Mouse (Mus musculus) right cerebral cortex, postnatal 36 days (tissue): ENCODE measurements around the gene Osbpl3.

Experiments used
- DNase-seq, 2 experiments: peaks; one replicate each; pipeline ENCODE4 v3.0.0; 2022; ENCODE audit warnings: low spot score in 2 of 2, mixed read lengths in 1 of 2

Gene Osbpl3

GRCm38 (mm10) chr6:50372516-50373424 lies 83.2 kb downstream of the Osbpl3 start:
- no peak for DNase-seq

GRCm38 (mm10) chr6:50371501-50372086 lies 84.4 kb downstream of the Osbpl3 start:
- no peak for DNase-seq

GRCm38 (mm10) chr6:50368502-50369292 lies 87.3 kb downstream of the Osbpl3 start:
- DNase-seq: no peak

GRCm38 (mm10) chr6:50367836-50368235 lies 88.2 kb downstream of the Osbpl3 start:
- no peak for DNase-seq

GRCm38 (mm10) chr6:50366724-50367123 lies 89.3 kb downstream of the Osbpl3 start:
- DNase-seq: peak; percentile 51 to 83

- no peak for DNase-seq
Measured at GRCm38 (mm10) chr6:50366319-50366718, 89.7 kb downstream of the Osbpl3 start.

GRCm38 (mm10) chr6:50364364-50364763 lies 91.6 kb downstream of the Osbpl3 start:
- DNase-seq: no peak

- no peak for DNase-seq
Measured at GRCm38 (mm10) chr6:50363385-50363784, 92.6 kb downstream of the Osbpl3 start.

- no peak for DNase-seq
Measured at GRCm38 (mm10) chr6:50362704-50363261, 93.2 kb downstream of the Osbpl3 start.

GRCm38 (mm10) chr6:50362196-50362595 lies 93.8 kb downstream of the Osbpl3 start:
- DNase-seq: no peak

GRCm38 (mm10) chr6:50358104-50358679 lies 97.8 kb downstream of the Osbpl3 start:
- peak; percentile 60 to 75 for DNase-seq

- no peak for DNase-seq
Measured at GRCm38 (mm10) chr6:50354688-50355660, 101.0 kb downstream of the Osbpl3 start.

GRCm38 (mm10) chr6:50352812-50353211 lies 103.2 kb downstream of the Osbpl3 start:
- no peak for DNase-seq

- no peak for DNase-seq
Measured at GRCm38 (mm10) chr6:50350911-50351310, 105.1 kb downstream of the Osbpl3 start.

- DNase-seq: no peak
Measured at GRCm38 (mm10) chr6:50348619-50349018, 107.4 kb downstream of the Osbpl3 start.

GRCm38 (mm10) chr6:50346204-50346603 lies 109.8 kb downstream of the Osbpl3 start:
- no peak for DNase-seq

- DNase-seq: no peak
Measured at GRCm38 (mm10) chr6:50340226-50340906, 115.6 kb downstream of the Osbpl3 start.

GRCm38 (mm10) chr6:50337431-50337830 lies 118.6 kb downstream of the Osbpl3 start:
- no peak for DNase-seq

GRCm38 (mm10) chr6:50336376-50336775 lies 119.6 kb downstream of the Osbpl3 start:
- no peak for DNase-seq
